In genomic region chr15:62290687-62291086, GRCm38 (mm10) we compare ENCODE assay signal across 31 mouse cellular contexts.
"Had no signal": no experiment of that assay in that cellular context is flagged by ENCODE, and none has a peak within 500 bp of the region (broad histone marks: within the 10 kb centered on the region; RNA-seq: fewer than 3 reads in every experiment).

No protein-coding gene starts in this region.

- H3K27ac ChIP-seq: heart, embryonic 10.5 days; heart, embryonic 13.5 days; heart, embryonic 15.5 days; hindbrain, embryonic 10.5 days; hindbrain, embryonic 12.5 days; hindbrain, embryonic 13.5 days; hindbrain, embryonic 14.5 days; hindbrain, embryonic 15.5 days; hindbrain, postnatal 0 days; intestine, embryonic 15.5 days; kidney, embryonic 15.5 days; kidney, postnatal 0 days; layer of hippocampus, adult 2 months; left cerebral cortex, adult 2 months had no signal

- H3K9ac ChIP-seq: heart, embryonic 12.5 days; heart, embryonic 13.5 days; heart, embryonic 15.5 days; hindbrain, embryonic 12.5 days; hindbrain, embryonic 13.5 days; hindbrain, embryonic 14.5 days; hindbrain, embryonic 15.5 days; intestine, embryonic 15.5 days; kidney, embryonic 15.5 days had no signal

- H3K27me3 ChIP-seq: heart, embryonic 12.5 days; heart, embryonic 13.5 days; heart, embryonic 15.5 days; hindbrain, embryonic 12.5 days; hindbrain, embryonic 13.5 days; hindbrain, embryonic 15.5 days; intestine, embryonic 15.5 days; kidney, embryonic 15.5 days had no signal

- H3K4me2 ChIP-seq: heart, embryonic 11.5 days; heart, embryonic 12.5 days; heart, embryonic 13.5 days; heart, embryonic 15.5 days; hindbrain, embryonic 12.5 days; hindbrain, embryonic 13.5 days; hindbrain, embryonic 14.5 days; hindbrain, embryonic 15.5 days; intestine, embryonic 15.5 days; kidney, embryonic 15.5 days had no signal

- H3K36me3 ChIP-seq: heart, embryonic 10.5 days; heart, embryonic 12.5 days; heart, embryonic 13.5 days; heart, embryonic 15.5 days; hindbrain, embryonic 10.5 days; hindbrain, embryonic 12.5 days; hindbrain, embryonic 13.5 days; hindbrain, embryonic 15.5 days; intestine, embryonic 15.5 days; kidney, embryonic 15.5 days had no signal

- DNase-seq: heart, postnatal 10 days; heart, postnatal 14 days; heart, postnatal 4 days; kidney, adult 11 months; kidney, adult 18-20 months; kidney, adult 2 months; kidney, adult 8-10 months; kidney, adult 9 months; kidney, postnatal 10 days; kidney, postnatal 14 days; kidney, postnatal 25 days; kidney, postnatal 36 days; kidney, postnatal 4 days; layer of hippocampus, adult 9-11 months; layer of hippocampus, postnatal 36 days had no signal

- H3K4me3 ChIP-seq: heart, embryonic 10.5 days; heart, embryonic 12.5 days; heart, embryonic 13.5 days; heart, embryonic 15.5 days; hindbrain, embryonic 10.5 days; hindbrain, embryonic 12.5 days; hindbrain, embryonic 13.5 days; hindbrain, embryonic 15.5 days; intestine, embryonic 15.5 days; kidney, embryonic 15.5 days; layer of hippocampus, adult 2 months; left cerebral cortex, adult 2 months had no signal

- H3K9me3 ChIP-seq: heart, embryonic 10.5 days; heart, embryonic 12.5 days; heart, embryonic 13.5 days; heart, embryonic 15.5 days; hindbrain, embryonic 10.5 days; hindbrain, embryonic 12.5 days; hindbrain, embryonic 13.5 days; hindbrain, embryonic 15.5 days; intestine, embryonic 15.5 days; kidney, embryonic 15.5 days had no signal
